Mouse (Mus musculus) T-helper 1 cell (primary cell): ENCODE measurements at regions not wholly inside any gene's neighbourhood (a gene's known extent, or its start where the extent isn't known, plus 50 kb on each side); places are given as distances from the start of the nearest gene placed in this dataset.

Experiments used
- in situ Hi-C: fragments of 300-600 bp; cut with MboI, MseI; formaldehyde crosslinking; loops from one replicate; pipeline ENCODE4 v1.15.1; 2025; ENCODE audit warnings: high pct_unique_total_duplicates

DNA sequence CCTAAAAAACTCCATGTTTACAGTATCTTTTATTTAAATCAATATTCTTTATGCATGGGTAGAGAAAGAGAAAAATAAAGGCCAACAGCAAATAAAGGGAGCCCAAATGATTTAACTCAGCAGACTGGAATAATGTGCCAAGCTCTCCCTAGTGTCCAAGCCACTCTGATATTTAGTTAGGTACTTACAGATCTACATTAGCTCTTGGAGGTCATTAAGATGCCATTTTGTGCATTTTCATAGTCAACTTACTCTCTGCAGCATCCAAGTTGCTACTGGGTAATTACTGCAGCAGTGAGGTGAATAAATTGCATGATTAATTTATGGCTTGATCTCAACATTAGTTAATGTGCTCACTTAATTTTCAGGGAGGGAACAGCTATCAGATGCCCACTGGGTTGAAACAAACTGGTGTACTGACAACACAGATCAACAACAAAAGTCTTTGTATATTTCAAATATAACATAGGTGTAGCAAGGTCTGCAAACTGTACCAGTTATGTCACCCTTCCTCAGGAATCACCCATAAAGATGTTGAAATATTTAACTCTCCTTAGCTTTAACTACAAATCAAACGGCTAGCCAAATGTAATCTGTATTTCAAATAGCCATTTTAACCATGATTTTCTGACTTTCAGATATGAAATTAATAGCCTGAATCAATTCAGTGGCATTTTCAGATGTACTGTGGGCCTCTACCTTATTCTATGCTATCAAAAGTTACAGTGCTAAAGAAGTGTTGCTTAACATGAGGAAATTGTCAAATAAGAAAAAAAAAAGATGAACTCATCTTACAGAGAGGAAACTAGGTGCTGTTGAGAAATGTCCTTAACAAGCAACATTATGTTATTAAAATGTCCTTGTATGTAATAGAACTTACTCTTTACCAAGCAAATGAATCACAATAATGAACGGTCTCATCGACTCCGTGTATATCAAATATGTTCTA lies 163.8 kb upstream of the Hapln1 start:
- in situ Hi-C loops, result no loop called here

DNA sequence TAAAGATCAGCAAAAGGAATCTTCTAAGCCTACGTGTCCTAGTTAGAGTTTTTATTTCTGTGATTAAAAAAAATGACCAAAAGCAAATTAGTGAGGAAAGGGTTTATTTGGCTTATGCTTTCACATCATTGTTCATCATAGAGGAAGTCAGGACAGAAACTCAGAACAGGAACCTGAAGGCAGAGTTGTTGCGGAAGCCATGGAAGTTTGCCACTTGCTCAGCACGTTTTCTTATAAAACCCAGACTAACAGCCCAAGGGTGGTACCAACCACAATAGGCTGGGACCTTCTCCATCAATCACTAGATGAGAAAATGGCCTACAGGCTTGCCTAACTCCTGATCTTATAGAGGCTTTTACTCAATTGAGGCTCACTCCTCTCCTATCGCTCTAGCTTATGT lies 161.2 kb upstream of the Hapln1 start:
- in situ Hi-C loops, result no loop called here

DNA sequence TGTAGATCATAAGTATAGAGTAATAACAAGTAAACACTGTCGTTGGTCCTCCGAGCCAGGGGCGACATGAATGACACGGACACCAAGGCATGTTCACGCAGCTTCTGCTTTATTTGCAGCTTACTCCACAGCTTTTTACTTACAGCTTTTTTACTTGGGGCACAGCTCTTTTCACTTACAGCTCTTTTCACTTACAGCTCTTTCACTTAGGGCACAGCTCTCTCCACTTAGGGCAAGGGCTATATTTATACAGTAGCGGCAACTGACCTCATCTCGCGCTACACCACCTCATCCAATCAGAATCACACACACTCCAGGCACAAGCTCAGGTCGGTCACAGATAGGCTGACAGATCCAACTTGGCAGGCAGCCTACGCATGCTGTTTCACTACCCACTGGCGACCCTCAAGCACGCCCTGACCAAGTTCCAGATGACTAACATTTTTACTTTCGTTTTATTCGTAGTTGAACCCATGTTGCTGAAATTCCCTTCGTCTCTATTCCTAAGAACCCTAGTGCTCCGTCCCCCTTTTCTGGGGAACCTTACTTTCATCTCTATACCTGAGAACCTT lies 155.9 kb upstream of the Hapln1 start:
- in situ Hi-C loops, result loop anchor here (10.0 kb wide), 1 partner anchor 771 kb away; no protein-coding TSS in a partner anchor

GRCm38 (mm10) chr13:89384598-89385145 lies 154.9 kb upstream of the Hapln1 start:
- in situ Hi-C loops, result loop anchor here (10.0 kb wide), 1 partner anchor 770 kb away; no protein-coding TSS in a partner anchor

GRCm38 (mm10) chr13:89387416-89387815 lies 152.2 kb upstream of the Hapln1 start:
- in situ Hi-C loops, result loop anchor here (10.0 kb wide), 1 partner anchor 767 kb away; no protein-coding TSS in a partner anchor

- in situ Hi-C loops, result loop anchor here (10.0 kb wide), 1 partner anchor 766 kb away; no protein-coding TSS in a partner anchor
Measured at GRCm38 (mm10) chr13:89389149-89389548, 150.4 kb upstream of the Hapln1 start.

GRCm38 (mm10) chr13:89394717-89395344 lies 144.8 kb upstream of the Hapln1 start:
- in situ Hi-C loops, result loop anchor here (5.0 kb wide), 1 partner anchor 68 kb away; no protein-coding TSS in a partner anchor

DNA sequence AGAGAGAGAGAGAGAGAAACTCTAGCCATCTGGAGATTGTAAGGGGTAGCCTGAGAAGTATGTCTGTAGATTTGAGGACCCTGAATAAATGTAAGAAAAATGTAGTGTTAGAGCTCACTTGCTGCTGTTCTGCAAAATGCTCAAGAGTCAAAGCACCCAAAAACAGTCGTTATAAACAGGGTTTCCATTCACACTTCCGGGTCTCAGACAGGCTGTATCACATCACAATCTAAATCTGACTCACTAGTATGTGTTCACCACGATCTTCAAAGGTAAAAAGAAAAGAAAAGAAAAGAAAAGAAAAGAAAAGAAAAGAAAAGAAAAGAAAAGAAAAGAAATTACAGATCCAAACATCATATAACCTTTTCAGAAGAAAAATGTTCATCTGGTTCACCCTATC lies 143.7 kb upstream of the Hapln1 start:
- in situ Hi-C loops, result loop anchor here (5.0 kb wide), 1 partner anchor 69 kb away; no protein-coding TSS in a partner anchor

DNA sequence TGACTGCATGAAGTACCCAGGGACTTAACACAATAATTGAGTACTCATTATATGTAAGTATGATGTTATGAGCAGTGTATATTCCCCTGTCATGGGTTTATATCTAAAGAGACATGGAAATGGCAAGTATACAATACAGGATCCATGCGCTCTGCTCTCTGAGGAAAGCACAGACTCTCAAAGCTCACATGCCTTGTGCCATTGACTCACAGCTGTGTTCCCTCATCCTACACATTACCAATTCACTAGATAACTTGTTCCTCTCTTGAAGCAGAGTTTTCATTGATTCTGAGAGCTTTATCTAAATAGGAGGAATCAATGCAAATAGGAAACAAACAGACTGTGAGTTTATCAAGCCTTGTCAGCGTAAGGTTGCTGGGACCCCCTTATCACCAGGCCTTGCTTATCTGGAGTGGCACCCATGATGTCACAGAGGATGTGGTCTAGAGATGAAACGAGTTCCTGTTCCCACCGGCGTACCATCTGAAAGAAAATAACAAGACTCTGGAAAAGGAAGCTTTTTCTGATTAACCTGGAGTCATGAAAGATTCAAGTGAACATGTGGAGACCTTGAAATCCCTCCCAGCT lies 138.4 kb upstream of the Hapln1 start:
- in situ Hi-C loops, result no loop called here

- in situ Hi-C loops, result no loop called here
Measured at GRCm38 (mm10) chr13:89410504-89410903, 129.1 kb upstream of the Hapln1 start.

GRCm38 (mm10) chr13:89412768-89413487 lies 126.7 kb upstream of the Hapln1 start:
- in situ Hi-C loops, result no loop called here

- in situ Hi-C loops, result no loop called here
Measured at GRCm38 (mm10) chr13:89418804-89419203, 120.8 kb upstream of the Hapln1 start.

- in situ Hi-C loops, result no loop called here
Measured at GRCm38 (mm10) chr13:89421833-89422232, 117.8 kb upstream of the Hapln1 start.

DNA sequence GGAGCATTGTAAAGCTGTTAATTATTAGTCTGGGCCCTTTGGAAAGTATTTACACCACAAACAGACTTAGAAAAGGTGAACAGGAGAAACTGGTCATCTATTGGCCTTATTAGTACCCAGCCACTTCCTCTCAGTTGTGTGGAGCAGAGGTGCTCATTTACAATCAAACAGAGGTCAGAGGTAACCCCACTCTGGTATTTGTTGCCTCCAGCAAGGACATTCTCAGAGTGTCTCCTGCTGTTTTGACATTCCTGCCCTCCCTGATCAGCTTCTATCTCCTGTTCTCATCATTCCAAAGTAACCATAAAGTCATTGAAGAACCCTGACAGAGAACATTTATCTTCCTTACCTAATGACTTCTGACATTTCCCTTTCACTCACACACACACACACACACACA lies 116.1 kb upstream of the Hapln1 start:
- in situ Hi-C loops, result no loop called here

DNA sequence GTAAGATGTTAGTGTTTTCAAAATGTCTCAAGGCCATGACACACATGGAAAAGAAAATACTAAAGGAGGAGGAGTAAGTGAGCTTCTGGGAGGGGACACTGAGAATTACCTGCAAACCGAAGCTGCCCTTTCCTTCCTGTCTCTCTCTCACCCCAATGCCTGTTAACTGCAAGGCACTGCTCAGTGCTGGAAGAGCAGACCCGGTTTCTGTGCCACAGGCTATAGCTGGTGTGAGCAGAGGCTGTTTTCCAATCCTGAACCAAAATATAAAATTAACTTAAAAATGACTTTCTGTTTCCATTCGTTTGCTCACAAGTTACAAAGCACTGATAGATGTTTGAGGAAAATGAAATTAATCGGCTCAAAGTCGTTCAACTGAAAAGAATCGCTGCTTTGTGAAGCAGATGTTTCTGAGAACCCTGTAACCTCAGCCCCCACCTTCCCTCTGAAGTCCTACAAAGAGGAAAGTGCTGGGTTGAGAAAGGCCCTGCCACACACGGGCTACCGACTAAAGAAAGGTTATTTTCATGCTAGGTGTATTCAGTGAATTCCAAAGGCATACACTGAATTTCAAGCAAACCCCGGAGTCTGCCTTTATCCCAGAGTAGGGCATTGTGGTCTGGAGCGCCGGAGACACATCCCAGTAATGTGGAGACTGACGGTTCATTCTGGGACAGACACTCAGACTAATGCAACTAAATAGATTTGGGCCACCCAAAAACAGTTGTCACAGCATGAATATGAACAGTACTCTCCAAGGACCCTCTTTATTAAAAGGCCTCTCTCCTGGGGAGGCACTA lies 111.1 kb upstream of the Hapln1 start:
- in situ Hi-C loops, result no loop called here

- in situ Hi-C loops, result no loop called here
Measured at GRCm38 (mm10) chr13:89444847-89445246, 94.7 kb upstream of the Hapln1 start.

- in situ Hi-C loops, result no loop called here
Measured at GRCm38 (mm10) chr13:89453819-89454218, 85.8 kb upstream of the Hapln1 start.

GRCm38 (mm10) chr13:89454249-89455018 lies 85.2 kb upstream of the Hapln1 start:
- in situ Hi-C loops, result no loop called here

DNA sequence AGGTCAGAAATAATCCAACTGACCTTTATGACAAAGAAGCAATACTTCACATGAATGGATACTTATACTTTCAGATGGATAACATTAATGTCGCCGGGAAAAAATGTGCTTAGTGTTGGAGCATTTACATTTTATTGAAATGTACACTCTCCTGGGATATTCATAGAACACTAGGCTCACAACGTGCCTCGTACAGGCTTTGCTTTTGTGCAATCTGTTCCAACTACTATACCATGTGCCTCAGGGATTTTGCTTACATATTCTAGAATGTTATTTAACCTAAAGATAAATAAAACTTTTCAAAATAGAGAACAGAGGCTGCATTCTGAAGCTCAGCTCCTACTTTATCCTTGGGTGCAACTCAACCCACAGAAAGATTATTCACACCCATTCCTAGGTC lies 75.8 kb upstream of the Hapln1 start:
- in situ Hi-C loops, result no loop called here
